Mouse (Mus musculus): ENCODE measurements around the gene Zfp948. TPM values are rescaled to one million over a fixed set of nuclear protein-coding genes. Genes with fewer than 3 reads are reported as not detected.

Gene Zfp948
- polyA plus RNA-seq, 1 experiment = 2.6 TPM

GRCm38 (mm10) chr17:21534460-21535095 is 32.2 kb upstream of the Zfp948 start:
- WGBS = under 1% methylated on average over 4 of the region's 4 CpGs
- peak; percentile 33; the same call in 1 of the 2 replicates for TF ChIP-seq CTCF (IDR thresholded peaks at IDR 0.05; ENCODE audit: control insufficient read depth, insufficient read depth, low read length)
- TF ChIP-seq POLR2A (IDR thresholded peaks at IDR 0.05; ENCODE audit: borderline replicate concordance, control insufficient read depth, low read depth, low read length) = no peak
- Histone ChIP-seq H3K27ac (ENCODE audit: control insufficient read depth, insufficient read depth, low read depth, low read length, poor library complexity) (no peak overlapping the region; the same call in 1 of the 2 replicates), H3K4me1 (ENCODE audit: control insufficient read depth, insufficient read depth, low read length) (no peaks in the 10 kb centered on the region; the same call in 1 of the 2 replicates), H3K4me3 (replicated peaks; ENCODE audit: control insufficient read depth, low read depth, low read length) (no peak overlapping the region)

- H3K4me1 ChIP-seq (ENCODE audit: control insufficient read depth, insufficient read depth, low read length) = no peaks in the 10 kb centered on the region; the same call in 1 of the 2 replicates
- peak within 1 kb of the TSS; percentile 74 for H3K27ac ChIP-seq (ENCODE audit: control insufficient read depth, insufficient read depth, low read depth, low read length, poor library complexity)
- peak within 1 kb of the TSS; percentile 85 for H3K4me3 ChIP-seq (replicated peaks; ENCODE audit: control insufficient read depth, low read depth, low read length)
- no peak for TF ChIP-seq POLR2A (IDR thresholded peaks at IDR 0.05; ENCODE audit: borderline replicate concordance, control insufficient read depth, low read depth, low read length)
- TF ChIP-seq CTCF (IDR thresholded peaks at IDR 0.05; ENCODE audit: control insufficient read depth, insufficient read depth, low read length) = no peak
- WGBS = under 1% methylated on average over 21 of the region's 21 CpGs
Observed at GRCm38 (mm10) chr17:21535096-21536001, 31.5 kb upstream of the Zfp948 start, which contains the start of gene Zfp52. Gene Zfp52, plus strand, starts transcription at chr17:21535539.

GRCm38 (mm10) chr17:21536096-21536495 is 30.7 kb upstream of the Zfp948 start:
- peak overlapping the region; percentile 85 for H3K4me3 ChIP-seq (replicated peaks; ENCODE audit: control insufficient read depth, low read depth, low read length)
- no peaks in the 10 kb centered on the region; the same call in 1 of the 2 replicates for H3K4me1 ChIP-seq (ENCODE audit: control insufficient read depth, insufficient read depth, low read length)
- peak overlapping the region; percentile 49; the same call in 1 of the 2 replicates for H3K27ac ChIP-seq (ENCODE audit: control insufficient read depth, insufficient read depth, low read depth, low read length, poor library complexity)
- 15% methylated on average over 7 of the region's 7 CpGs for WGBS
- no peak for TF ChIP-seq CTCF (IDR thresholded peaks at IDR 0.05; ENCODE audit: control insufficient read depth, insufficient read depth, low read length)
- no peak for TF ChIP-seq POLR2A (IDR thresholded peaks at IDR 0.05; ENCODE audit: borderline replicate concordance, control insufficient read depth, low read depth, low read length)

- Histone ChIP-seq H3K4me1 (ENCODE audit: control insufficient read depth, insufficient read depth, low read length) (no peaks in the 10 kb centered on the region; the same call in 1 of the 2 replicates), H3K4me3 (replicated peaks; ENCODE audit: control insufficient read depth, low read depth, low read length) (no peak overlapping the region), H3K27ac (ENCODE audit: control insufficient read depth, insufficient read depth, low read depth, low read length, poor library complexity) (no peak overlapping the region)
- 36% methylated on average over 2 of the region's 2 CpGs for WGBS
- TF ChIP-seq POLR2A (IDR thresholded peaks at IDR 0.05; ENCODE audit: borderline replicate concordance, control insufficient read depth, low read depth, low read length) (no peak), CTCF (IDR thresholded peaks at IDR 0.05; ENCODE audit: control insufficient read depth, insufficient read depth, low read length) (no peak)
Observed at GRCm38 (mm10) chr17:21536676-21537075, 30.1 kb upstream of the Zfp948 start.

- TF ChIP-seq POLR2A (IDR thresholded peaks at IDR 0.05; ENCODE audit: borderline replicate concordance, control insufficient read depth, low read depth, low read length) = no peak
- no peak for TF ChIP-seq CTCF (IDR thresholded peaks at IDR 0.05; ENCODE audit: control insufficient read depth, insufficient read depth, low read length)
- Histone ChIP-seq H3K4me1 (ENCODE audit: control insufficient read depth, insufficient read depth, low read length) (no peaks in the 10 kb centered on the region), H3K4me3 (replicated peaks; ENCODE audit: control insufficient read depth, low read depth, low read length) (no peak overlapping the region), H3K27ac (ENCODE audit: control insufficient read depth, insufficient read depth, low read depth, low read length, poor library complexity) (no peak overlapping the region)
- 71% methylated on average over 2 of the region's 2 CpGs for WGBS
Observed at GRCm38 (mm10) chr17:21557831-21558230, 9.0 kb upstream of the Zfp948 start.

- WGBS = 0% methylated on average over 5 of the region's 5 CpGs
- Histone ChIP-seq H3K4me1 (ENCODE audit: control insufficient read depth, insufficient read depth, low read length) (no peaks in the 10 kb centered on the region; the same call in 1 of the 2 replicates), H3K4me3 (replicated peaks; ENCODE audit: control insufficient read depth, low read depth, low read length) (no peak overlapping the region), H3K27ac (ENCODE audit: control insufficient read depth, insufficient read depth, low read depth, low read length, poor library complexity) (no peak overlapping the region)
- TF ChIP-seq POLR2A (IDR thresholded peaks at IDR 0.05; ENCODE audit: borderline replicate concordance, control insufficient read depth, low read depth, low read length) (no peak), CTCF (IDR thresholded peaks at IDR 0.05; ENCODE audit: control insufficient read depth, insufficient read depth, low read length) (0 out of 2 replicates have a peak, but pooled peaks have one; percentile 16)
Observed at GRCm38 (mm10) chr17:21566220-21566619, 588 bp upstream of the Zfp948 start.

- WGBS = 58% methylated on average over 1 of the region's 1 CpGs
- TF ChIP-seq CTCF (IDR thresholded peaks at IDR 0.05; ENCODE audit: control insufficient read depth, insufficient read depth, low read length) = no peak
- TF ChIP-seq POLR2A (IDR thresholded peaks at IDR 0.05; ENCODE audit: borderline replicate concordance, control insufficient read depth, low read depth, low read length) = no peak
- H3K4me3 ChIP-seq (replicated peaks; ENCODE audit: control insufficient read depth, low read depth, low read length) = no peak overlapping the region
- no peak overlapping the region for H3K27ac ChIP-seq (ENCODE audit: control insufficient read depth, insufficient read depth, low read depth, low read length, poor library complexity)
- H3K4me1 ChIP-seq (ENCODE audit: control insufficient read depth, insufficient read depth, low read length) = no peaks in the 10 kb centered on the region; the same call in 1 of the 2 replicates
Observed at GRCm38 (mm10) chr17:21567696-21568095, 888 bp downstream of the Zfp948 start.

- TF ChIP-seq CTCF (IDR thresholded peaks at IDR 0.05; ENCODE audit: control insufficient read depth, insufficient read depth, low read length) (no peak), POLR2A (IDR thresholded peaks at IDR 0.05; ENCODE audit: borderline replicate concordance, control insufficient read depth, low read depth, low read length) (no peak)
- 42% methylated on average over 1 of the region's 1 CpGs for WGBS
- no peak overlapping the region for H3K4me3 ChIP-seq (replicated peaks; ENCODE audit: control insufficient read depth, low read depth, low read length)
- no peaks in the 10 kb centered on the region for H3K4me1 ChIP-seq (ENCODE audit: control insufficient read depth, insufficient read depth, low read length)
- H3K27ac ChIP-seq (ENCODE audit: control insufficient read depth, insufficient read depth, low read depth, low read length, poor library complexity) = no peak overlapping the region
Observed at GRCm38 (mm10) chr17:21579080-21579479, 12.3 kb downstream of the Zfp948 start.

Data from bone marrow, adult 2 months (tissue).